Mouse (Mus musculus) lung, adult 2 months (tissue): ENCODE measurements around the gene Cfap52.

ENCODE experiments used
- CTCF ChIP-seq: fragments of 200-500 bp; IDR thresholded peaks from 2 replicates; pipeline ENCODE4 v1.5.1; 2011; ENCODE audit warnings: mild to moderate bottlenecking, low read length, control low read depth; ENCODE audit not compliant: insufficient read depth
- POLR2A ChIP-seq: fragments of 200-500 bp; IDR thresholded peaks from 2 replicates; pipeline ENCODE4 v1.6.1; 2011; ENCODE audit warnings: low read depth, mild to moderate bottlenecking, control low read depth, low read length, borderline replicate concordance; ENCODE audit errors: extremely low read depth

DNA sequence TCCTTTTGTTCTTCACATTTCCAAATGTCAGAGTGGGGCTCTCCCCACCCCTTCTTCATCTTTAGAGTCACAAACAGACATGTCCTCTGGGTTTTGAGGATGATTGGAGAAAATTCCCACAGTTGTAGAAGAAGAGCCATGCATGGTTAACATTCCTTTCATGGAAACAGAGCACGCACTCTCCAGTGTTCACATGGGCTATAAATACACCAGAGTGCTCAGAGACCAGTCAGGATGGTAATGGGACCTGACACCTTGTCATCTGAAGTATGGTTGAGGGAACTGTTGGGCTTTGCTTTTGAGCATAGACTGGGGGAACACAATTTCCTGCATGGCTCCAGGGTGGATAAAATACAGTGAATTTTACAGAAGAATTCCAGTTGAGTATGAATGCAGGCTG lies 7.2 kb upstream of the Cfap52 start:
- no peak for TF ChIP-seq POLR2A
- no peak for TF ChIP-seq CTCF
